Mouse (Mus musculus): ENCODE results near the gene Tubb1. TPM values are rescaled to one million over a fixed set of nuclear protein-coding genes. Genes with fewer than 3 reads are reported as not detected.
A peak's percentile ranks its signal among the peaks of the same experiment; 100 is the strongest.

Gene Tubb1
- 0.59 and 0.91 TPM in 2 replicates for polyA plus RNA-seq (2015; fragmentation: Nextera tagmentation; extraction: Ambion mirVana)

- 79% methylated on average over 4 of the region's 4 CpGs for WGBS
- no peaks in the 10 kb centered on the region for H3K27me3 ChIP-seq
- H3K4me3 ChIP-seq: no peak within 1 kb of the TSS
- no peaks in the 10 kb centered on the region for H3K9me3 ChIP-seq
- no peaks in the 10 kb centered on the region for H3K4me1 ChIP-seq
- H3K27ac ChIP-seq (replicated peaks): no peak within 1 kb of the TSS
- ATAC-seq (replicated peaks): no peak
- no peak within 1 kb of the TSS for H3K4me2 ChIP-seq (replicated peaks)
- no peaks in the 10 kb centered on the region for H3K36me3 ChIP-seq
- H3K9ac ChIP-seq (replicated peaks): no peak within 1 kb of the TSS
Measured at GRCm38 (mm10) chr2:174450353-174450752, at the start of gene Tubb1. Gene Tubb1 (plus strand): TSS chr2:174450695.

GRCm38 (mm10) chr2:174410222-174410621, 40.3 kb upstream of the Tubb1 start:
- Histone ChIP-seq H3K36me3 (no peaks in the 10 kb centered on the region), H3K9ac (replicated peaks) (no peak overlapping the region), H3K4me2 (replicated peaks) (no peak overlapping the region), H3K9me3 (no peaks in the 10 kb centered on the region), H3K27me3 (no peaks in the 10 kb centered on the region), H3K4me3 (no peak overlapping the region), H3K27ac (replicated peaks) (no peak overlapping the region), H3K4me1 (no peaks in the 10 kb centered on the region)
- ATAC-seq (replicated peaks): no peak
- 64% methylated on average over 2 of the region's 2 CpGs for WGBS

GRCm38 (mm10) chr2:174413127-174413526, 37.4 kb upstream of the Tubb1 start:
- ATAC-seq (replicated peaks): no peak
- no peaks in the 10 kb centered on the region for H3K27me3 ChIP-seq
- H3K4me2 ChIP-seq (replicated peaks): no peak overlapping the region
- H3K9me3 ChIP-seq: no peaks in the 10 kb centered on the region
- peaks cover 9% of the 10 kb centered on the region for H3K4me1 ChIP-seq
- 84% methylated on average over 7 of the region's 7 CpGs for WGBS
- no peak overlapping the region for H3K27ac ChIP-seq (replicated peaks)
- no peaks in the 10 kb centered on the region for H3K36me3 ChIP-seq
- no peak overlapping the region for H3K9ac ChIP-seq (replicated peaks)
- H3K4me3 ChIP-seq: no peak overlapping the region

GRCm38 (mm10) chr2:174415001-174415730, 35.3 kb upstream of the Tubb1 start:
- 47% methylated on average over 18 of the region's 18 CpGs for WGBS
- ATAC-seq (replicated peaks): no peak; the same call in 1 of the 2 replicates
- peaks cover 9% of the 10 kb centered on the region for H3K4me1 ChIP-seq
- H3K4me2 ChIP-seq (replicated peaks): peak overlapping the region; percentile 91
- no peaks in the 10 kb centered on the region for H3K27me3 ChIP-seq
- H3K9ac ChIP-seq (replicated peaks): peak overlapping the region; percentile 83; the same call in 1 of the 2 replicates
- H3K36me3 ChIP-seq: no peaks in the 10 kb centered on the region
- H3K27ac ChIP-seq (replicated peaks): no peak overlapping the region
- H3K9me3 ChIP-seq: no peaks in the 10 kb centered on the region
- peak overlapping the region; percentile 87 for H3K4me3 ChIP-seq

GRCm38 (mm10) chr2:174415731-174416310, 34.7 kb upstream of the Tubb1 start, which contains the start of gene Nelfcd:
Gene Nelfcd (plus strand): TSS chr2:174415804.
- peak within 1 kb of the TSS; percentile 87 for H3K4me3 ChIP-seq
- H3K9ac ChIP-seq (replicated peaks): peak within 1 kb of the TSS; percentile 83
- no peaks in the 10 kb centered on the region for H3K27me3 ChIP-seq
- H3K27ac ChIP-seq (replicated peaks): peak within 1 kb of the TSS; percentile 12; the same call in 1 of the 2 replicates
- peak; percentile 94 for ATAC-seq (replicated peaks)
- H3K4me1 ChIP-seq: peaks cover 9% of the 10 kb centered on the region
- WGBS: under 1% methylated on average over 40 of the region's 40 CpGs
- no peaks in the 10 kb centered on the region for H3K36me3 ChIP-seq
- H3K9me3 ChIP-seq: no peaks in the 10 kb centered on the region
- H3K4me2 ChIP-seq (replicated peaks): peak within 1 kb of the TSS; percentile 91

GRCm38 (mm10) chr2:174421107-174421506, 29.4 kb upstream of the Tubb1 start:
- no peaks in the 10 kb centered on the region for H3K27me3 ChIP-seq
- no peak overlapping the region for H3K9ac ChIP-seq (replicated peaks)
- no peak overlapping the region for H3K4me2 ChIP-seq (replicated peaks)
- H3K4me3 ChIP-seq: no peak overlapping the region
- H3K27ac ChIP-seq (replicated peaks): no peak overlapping the region
- no peaks in the 10 kb centered on the region for H3K9me3 ChIP-seq
- WGBS: 75% methylated on average over 6 of the region's 6 CpGs
- peaks cover 30% of the 10 kb centered on the region for H3K36me3 ChIP-seq
- peaks cover 7% of the 10 kb centered on the region for H3K4me1 ChIP-seq
- no peak for ATAC-seq (replicated peaks)

GRCm38 (mm10) chr2:174424301-174425085, 26.0 kb upstream of the Tubb1 start:
- peaks cover 51% of the 10 kb centered on the region for H3K36me3 ChIP-seq
- no peak overlapping the region for H3K9ac ChIP-seq (replicated peaks)
- WGBS: 93% methylated on average over 11 of the region's 11 CpGs
- ATAC-seq (replicated peaks): no peak
- H3K4me2 ChIP-seq (replicated peaks): no peak overlapping the region
- no peaks in the 10 kb centered on the region for H3K27me3 ChIP-seq
- H3K9me3 ChIP-seq: no peaks in the 10 kb centered on the region
- no peak overlapping the region for H3K4me3 ChIP-seq
- H3K4me1 ChIP-seq: 0 out of 2 replicates have a peak, but pooled peaks cover 5% of the 10 kb centered on the region
- no peak overlapping the region for H3K27ac ChIP-seq (replicated peaks)

- H3K4me2 ChIP-seq (replicated peaks): no peak overlapping the region
- H3K4me1 ChIP-seq: 0 out of 2 replicates have a peak, but pooled peaks cover 6% of the 10 kb centered on the region
- no peak overlapping the region for H3K9ac ChIP-seq (replicated peaks)
- WGBS: 93% methylated on average over 12 of the region's 12 CpGs
- no peaks in the 10 kb centered on the region for H3K9me3 ChIP-seq
- H3K36me3 ChIP-seq: peaks cover 50% of the 10 kb centered on the region
- no peak overlapping the region for H3K4me3 ChIP-seq
- ATAC-seq (replicated peaks): no peak
- no peaks in the 10 kb centered on the region for H3K27me3 ChIP-seq
- no peak overlapping the region for H3K27ac ChIP-seq (replicated peaks)
Measured at GRCm38 (mm10) chr2:174426856-174427255, 23.6 kb upstream of the Tubb1 start.

- H3K4me1 ChIP-seq: 0 out of 2 replicates have a peak, but pooled peaks cover 6% of the 10 kb centered on the region
- WGBS: 81% methylated on average over 18 of the region's 18 CpGs
- ATAC-seq (replicated peaks): no peak
- H3K9me3 ChIP-seq: no peaks in the 10 kb centered on the region
- H3K9ac ChIP-seq (replicated peaks): no peak overlapping the region
- H3K4me2 ChIP-seq (replicated peaks): no peak overlapping the region
- peaks cover 43% of the 10 kb centered on the region; the same call in 1 of the 2 replicates for H3K36me3 ChIP-seq
- H3K27ac ChIP-seq (replicated peaks): no peak overlapping the region
- H3K4me3 ChIP-seq: no peak overlapping the region
- no peaks in the 10 kb centered on the region for H3K27me3 ChIP-seq
Measured at GRCm38 (mm10) chr2:174428076-174428835, 22.2 kb upstream of the Tubb1 start.

GRCm38 (mm10) chr2:174428996-174429591, 21.4 kb upstream of the Tubb1 start:
- H3K36me3 ChIP-seq: peaks cover 37% of the 10 kb centered on the region; the same call in 1 of the 2 replicates
- no peak overlapping the region for H3K9ac ChIP-seq (replicated peaks)
- no peak overlapping the region for H3K4me3 ChIP-seq
- peak; percentile 55 for ATAC-seq (replicated peaks)
- H3K27me3 ChIP-seq: no peaks in the 10 kb centered on the region
- H3K9me3 ChIP-seq: no peaks in the 10 kb centered on the region
- H3K4me1 ChIP-seq: 0 out of 2 replicates have a peak, but pooled peaks cover 6% of the 10 kb centered on the region
- WGBS: 26% methylated on average over 10 of the region's 10 CpGs
- H3K27ac ChIP-seq (replicated peaks): no peak overlapping the region
- H3K4me2 ChIP-seq (replicated peaks): no peak overlapping the region

- Histone ChIP-seq H3K4me2 (replicated peaks) (no peak overlapping the region), H3K36me3 (peaks cover 2% of the 10 kb centered on the region; the same call in 1 of the 2 replicates), H3K9me3 (no peaks in the 10 kb centered on the region), H3K4me1 (peaks cover 20% of the 10 kb centered on the region), H3K27me3 (no peaks in the 10 kb centered on the region), H3K4me3 (no peak overlapping the region), H3K9ac (replicated peaks) (no peak overlapping the region), H3K27ac (replicated peaks) (no peak overlapping the region)
- no peak for ATAC-seq (replicated peaks)
- 97% methylated on average over 9 of the region's 9 CpGs for WGBS
Measured at GRCm38 (mm10) chr2:174434943-174435342, 15.6 kb upstream of the Tubb1 start.
